Mouse (Mus musculus) forebrain, embryonic 16.5 days (tissue): ENCODE results near the gene Plekhb1. TPM values are rescaled to one million over a fixed set of nuclear protein-coding genes. Genes with fewer than 3 reads are reported as not detected.
A peak's percentile ranks its signal among the peaks of the same experiment; 100 is the strongest.

ENCODE experiments used
- ATAC-seq: fragments of 200-750 bp; cut with Nextera tagmentation; 2 replicates; pipeline ENCODE4 v1.8.0; 2017; ENCODE audit warnings: mild to moderate bottlenecking, moderate library complexity
- H3K27ac ChIP-seq: fragments of 300-500 bp; sonication (generic); 2 replicates; pipeline ENCODE4 v1.5.1; 2014; ENCODE audit warnings: low read length, control low read depth
- H3K27me3 ChIP-seq: fragments of 300-500 bp; sonication (generic); replicated peaks from 2 replicates; pipeline ENCODE4 v1.6.1; 2014; ENCODE audit warnings: low read length; ENCODE audit not compliant: control insufficient read depth, insufficient read depth
- H3K36me3 ChIP-seq: fragments of 300-500 bp; sonication (generic); 2 replicates; pipeline ENCODE4 v1.6.1; 2014; ENCODE audit not compliant: control insufficient read depth, insufficient read depth
- H3K4me1 ChIP-seq: fragments of 300-500 bp; sonication (generic); replicated peaks from 2 replicates; pipeline ENCODE4 v1.6.1; 2014; ENCODE audit warnings: low read length; ENCODE audit not compliant: control insufficient read depth, insufficient read depth
- H3K4me2 ChIP-seq: fragments of 300-500 bp; sonication (generic); 2 replicates; pipeline ENCODE4 v1.6.1; 2014; ENCODE audit warnings: mild to moderate bottlenecking, low read length, control low read depth
- H3K4me3 ChIP-seq: fragments of 300-500 bp; sonication (generic); replicated peaks from 2 replicates; pipeline ENCODE4 v1.5.1; 2014; ENCODE audit warnings: mild to moderate bottlenecking, low read length, control low read depth
- H3K9ac ChIP-seq: fragments of 300-500 bp; sonication (generic); replicated peaks from 2 replicates; pipeline ENCODE4 v1.6.1; 2014; ENCODE audit warnings: low read depth, low read length, control low read depth
- H3K9me3 ChIP-seq: fragments of 300-500 bp; sonication (generic); 2 replicates; pipeline ENCODE4 v1.6.1; 2016; ENCODE audit warnings: low read length; ENCODE audit not compliant: control insufficient read depth
- WGBS: fragments of 180-500 bp; shearing (Covaris S2); extraction: QIAGEN DNeasy Blood & Tissue Kit; methylation state at CpG from one replicate; pipeline ENCODE4 v1.1.7; 2014; 5-methylcytosine and 5-hydroxymethylcytosine counted together
- polyA plus RNA-seq: library from polyadenylated mRNA; unstranded; fragments of >200 nt; fragmentation: Nextera tagmentation; extraction: Ambion mirVana; gene quantifications from 2 replicates; pipeline ENCODE4 v1.2.1, GENCODE M21; 2015

Gene Plekhb1
- polyA plus RNA-seq, 1 experiment from 2014 or later = 7.1 TPM

GRCm38 (mm10) chr7:100607214-100608129 is 54.7 kb downstream of the Plekhb1 start, which contains the start of gene Rab6a:
Gene Rab6a, plus strand, starts transcription at chr7:100607410.
- ATAC-seq = peak; percentile 98
- Histone ChIP-seq H3K9me3 (no peaks in the 10 kb centered on the region), H3K36me3 (no peaks in the 10 kb centered on the region), H3K4me1 (peaks cover 8% of the 10 kb centered on the region), H3K27ac (peak within 1 kb of the TSS; percentile 99), H3K9ac (peak within 1 kb of the TSS; percentile 100), H3K27me3 (no peaks in the 10 kb centered on the region; the same call in 1 of the 2 replicates), H3K4me2 (peak within 1 kb of the TSS; percentile 77), H3K4me3 (peak within 1 kb of the TSS; percentile 93)
- under 1% methylated on average over 103 of the region's 105 CpGs for WGBS

- Histone ChIP-seq H3K4me2 (no peak overlapping the region), H3K9ac (no peak overlapping the region), H3K27ac (no peak overlapping the region), H3K4me1 (no peaks in the 10 kb centered on the region), H3K36me3 (no peaks in the 10 kb centered on the region), H3K4me3 (no peak overlapping the region), H3K9me3 (0 out of 2 replicates have a peak, but pooled peaks cover 2% of the 10 kb centered on the region), H3K27me3 (no peaks in the 10 kb centered on the region)
- whole genome bisulfite sequencing = 80% methylated on average over 5 of the region's 5 CpGs
- ATAC-seq = no peak
Observed at GRCm38 (mm10) chr7:100600211-100600610, 62.0 kb downstream of the Plekhb1 start.

- Histone ChIP-seq H3K4me1 (peaks cover 5% of the 10 kb centered on the region), H3K9me3 (no peaks in the 10 kb centered on the region), H3K27ac (no peak overlapping the region), H3K27me3 (no peaks in the 10 kb centered on the region), H3K36me3 (no peaks in the 10 kb centered on the region), H3K9ac (no peak overlapping the region), H3K4me2 (no peak overlapping the region), H3K4me3 (no peak overlapping the region)
- ATAC-seq = no peak
Observed at GRCm38 (mm10) chr7:100593349-100593748, 68.9 kb downstream of the Plekhb1 start.

Other genes with a start within 250 kb of the Plekhb1 start
- not detected in 2 replicates for gene Ucp3, start 189.4 kb downstream of the Plekhb1 start, polyA plus RNA-seq
- 42.3 and 49.6 TPM in 2 replicates for gene Ucp2, start 169.1 kb downstream of the Plekhb1 start, polyA plus RNA-seq
- gene Dnajb13, start 147.5 kb downstream of the Plekhb1 start, polyA plus RNA-seq = 3.0 and 3.3 TPM in 2 replicates
- gene Coa4, start 125.3 kb downstream of the Plekhb1 start, polyA plus RNA-seq = 10.1 and 12.3 TPM in 2 replicates
- gene Rab6a, start 55.0 kb downstream of the Plekhb1 start, polyA plus RNA-seq = 209 and 217 TPM in 2 replicates
- gene Mrpl48, start 54.1 kb downstream of the Plekhb1 start, polyA plus RNA-seq = 70.1 and 73.5 TPM in 2 replicates
- gene Fam168a, start 44.2 kb upstream of the Plekhb1 start, polyA plus RNA-seq = 118 and 119 TPM in 2 replicates
- gene Relt, start 201.0 kb upstream of the Plekhb1 start, polyA plus RNA-seq = 3.9 and 4.8 TPM in 2 replicates